Mouse (Mus musculus) liver, postnatal 0 days (tissue): Measurements from ENCODE around the gene Rere.

ENCODE experiments used
- CTCF ChIP-seq: sonication (generic); IDR thresholded peaks from 2 replicates; pipeline ENCODE4 v1.5.1; 2016; ENCODE audit warnings: antibody characterized with exemption, low read depth
- EP300 ChIP-seq: IDR thresholded peaks from 2 replicates; pipeline ENCODE4 v1.6.1; 2016; ENCODE audit warnings: antibody characterized with exemption, low read depth, mild to moderate bottlenecking

DNA sequence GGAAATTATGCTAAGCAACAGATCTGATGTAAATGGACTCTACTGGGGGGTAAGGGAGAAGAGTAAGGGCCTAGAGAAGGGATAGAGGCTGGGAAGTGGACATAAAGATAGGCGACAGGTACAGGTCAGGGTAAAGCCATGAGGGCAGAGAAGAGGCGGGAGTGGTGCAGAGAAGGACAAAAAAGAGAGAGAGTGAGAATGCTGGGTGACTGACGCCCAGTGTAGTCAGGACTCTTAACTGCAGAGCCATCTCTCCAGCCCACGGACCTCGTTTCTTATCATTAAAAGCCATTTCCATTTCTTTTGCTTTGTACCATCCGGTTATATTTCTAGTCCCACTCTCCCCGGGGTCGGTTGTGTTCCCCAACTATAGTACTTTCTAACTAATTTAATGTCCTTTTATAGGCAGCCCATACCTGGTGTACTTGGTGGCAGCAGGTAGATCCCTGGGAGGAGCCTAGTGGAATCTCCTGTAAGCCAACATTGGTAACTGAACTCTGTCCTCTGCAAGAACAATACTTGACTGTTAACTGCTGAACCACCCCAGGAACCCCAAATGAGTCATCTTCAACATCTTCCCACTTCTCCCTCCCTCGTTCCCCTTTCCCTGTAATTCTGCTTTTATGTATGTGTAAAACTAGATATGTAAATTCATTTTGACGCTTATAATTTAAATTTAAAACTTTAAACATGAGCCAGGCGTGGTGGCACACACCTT, 223.0 kb downstream of the Rere start:
- TF ChIP-seq CTCF (no peak), EP300 (no peak)
